Mouse (Mus musculus): ENCODE results near the gene Dcaf4.

DNA sequence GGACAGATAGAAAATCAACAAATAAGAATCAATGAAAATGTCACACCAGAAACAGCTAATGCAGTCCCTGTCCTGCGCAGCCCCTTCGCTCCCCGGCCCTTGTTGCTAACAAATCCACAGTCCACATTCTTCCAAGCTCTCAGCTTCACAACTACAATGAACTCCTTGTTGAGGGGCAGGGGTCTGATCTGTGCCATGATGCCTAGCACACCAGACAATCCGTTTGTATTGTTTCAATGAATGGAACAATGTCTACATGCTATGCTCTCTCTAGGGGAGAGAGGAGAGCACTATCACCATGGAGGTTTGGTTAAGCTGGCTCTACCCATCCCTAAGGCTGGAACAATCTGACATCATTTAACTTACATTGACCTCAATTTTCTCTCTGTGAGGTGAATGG, 62.5 kb downstream of the Dcaf4 start:
- TF ChIP-seq CHD2 (IDR thresholded peaks at IDR 0.05; ENCODE audit: low read depth, low read length) = no peak
- no peak for TF ChIP-seq MAFK (IDR thresholded peaks at IDR 0.05; ENCODE audit: insufficient read depth, low read depth, low read length)
